Mouse (Mus musculus) embryonic facial prominence, embryonic 14.5 days (tissue): Measurements from ENCODE around the gene Cnep1r1. TPM values are rescaled to one million over a fixed set of nuclear protein-coding genes. Genes with fewer than 3 reads are reported as not detected.

Experiments
- ATAC-seq: fragments of 200-750 bp; cut with Nextera tagmentation; 2 replicates; pipeline ENCODE4 v1.8.0; 2017; ENCODE audit warnings: low read depth, moderate number of reproducible peaks, moderate TSS enrichment
- DNase-seq: peaks from one replicate; pipeline ENCODE4 v3.0.0-alpha.2; 2015; ENCODE audit warnings: low spot score
- H3K27ac ChIP-seq: fragments of 300-500 bp; sonication (generic); replicated peaks from 2 replicates; pipeline ENCODE4 v1.5.1; 2014; ENCODE audit warnings: low read depth, mild to moderate bottlenecking, low read length, moderate library complexity
- H3K27me3 ChIP-seq: fragments of 300-500 bp; sonication (generic); replicated peaks from 2 replicates; pipeline ENCODE4 v1.6.1; 2014; ENCODE audit warnings: low read length; ENCODE audit not compliant: control insufficient read depth, insufficient read depth
- H3K36me3 ChIP-seq: fragments of 300-500 bp; sonication (generic); 2 replicates; pipeline ENCODE4 v1.6.1; 2014; ENCODE audit warnings: low read length, mixed read lengths; ENCODE audit not compliant: control insufficient read depth, insufficient read depth
- H3K4me1 ChIP-seq: fragments of 300-500 bp; sonication (generic); 2 replicates; pipeline ENCODE4 v1.6.1; 2014; ENCODE audit warnings: antibody characterized with exemption, low read length; ENCODE audit not compliant: control insufficient read depth, insufficient read depth
- H3K4me2 ChIP-seq: fragments of 300-500 bp; sonication (generic); 2 replicates; pipeline ENCODE4 v1.6.1; 2014; ENCODE audit warnings: low read depth, mild to moderate bottlenecking, low read length, moderate library complexity, mixed read lengths
- H3K4me3 ChIP-seq: fragments of 300-500 bp; sonication (generic); 2 replicates; pipeline ENCODE4 v1.5.1; 2014; ENCODE audit warnings: low read depth, mild to moderate bottlenecking, low read length
- H3K9ac ChIP-seq: fragments of 300-500 bp; sonication (generic); 2 replicates; pipeline ENCODE4 v1.6.1; 2014; ENCODE audit warnings: low read depth, mild to moderate bottlenecking, low read length, moderate library complexity, mixed read lengths
- H3K9me3 ChIP-seq: fragments of 300-500 bp; sonication (generic); 2 replicates; pipeline ENCODE4 v1.6.1; 2016; ENCODE audit warnings: low read length; ENCODE audit not compliant: control insufficient read depth
- WGBS: fragments of 180-500 bp; shearing (Covaris S2); extraction: QIAGEN DNeasy Blood & Tissue Kit; methylation state at CpG from one replicate; pipeline ENCODE4 v1.1.7; 2014; 5-methylcytosine and 5-hydroxymethylcytosine counted together
- polyA plus RNA-seq: library from polyadenylated mRNA; unstranded; fragments of >200 nt; fragmentation: Nextera tagmentation; extraction: Ambion mirVana; gene quantifications from 2 replicates; pipeline ENCODE4 v1.2.1, GENCODE M21; 2014

Cnep1r1 gene
- polyA plus RNA-seq, 1 experiment from 2014 or later, result 48.3 TPM

GRCm38 (mm10) chr8:88124850-88125249 is 6.3 kb downstream of the Cnep1r1 start:
- H3K36me3 ChIP-seq, result peaks cover 61% of the 10 kb centered on the region
- ATAC-seq, result no peak

DNA sequence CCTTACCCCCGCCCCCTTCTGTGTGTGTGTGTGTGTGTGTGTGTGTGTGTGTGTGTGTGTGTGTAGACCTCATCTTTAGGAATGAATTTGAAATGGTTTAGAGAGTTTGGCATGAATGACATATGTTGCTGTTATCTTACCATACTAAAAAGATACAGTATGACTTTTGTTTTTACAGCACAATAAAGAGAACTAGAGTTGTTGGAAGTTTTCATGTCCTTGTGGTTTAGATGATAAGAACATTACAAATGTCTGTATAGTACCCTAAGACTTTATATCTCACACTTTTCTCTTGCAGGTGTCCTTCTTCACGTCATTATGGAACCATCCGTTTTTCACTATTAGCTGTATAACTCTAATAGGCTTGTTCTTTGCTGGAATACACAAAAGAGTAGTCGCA is 10.8 kb downstream of the Cnep1r1 start:
- H3K4me2 ChIP-seq, result no peak overlapping the region
- WGBS, result 91% methylated on average over 4 of the region's 4 CpGs
- no peak overlapping the region for H3K4me3 ChIP-seq
- no peaks in the 10 kb centered on the region for H3K4me1 ChIP-seq
- H3K9me3 ChIP-seq, result no peaks in the 10 kb centered on the region
- H3K36me3 ChIP-seq, result peaks cover 75% of the 10 kb centered on the region
- DNase-seq (no peak), ATAC-seq (no peak)
- no peak overlapping the region for H3K27ac ChIP-seq
- no peak overlapping the region for H3K9ac ChIP-seq
- no peaks in the 10 kb centered on the region for H3K27me3 ChIP-seq

More at GRCm38 (mm10) chr8:88124850-88125249, 6.3 kb downstream of the Cnep1r1 start:
- H3K27ac ChIP-seq, result no peak overlapping the region
- H3K27me3 ChIP-seq, result no peaks in the 10 kb centered on the region
- no peak overlapping the region for H3K4me2 ChIP-seq
- DNase-seq, result no peak
- no peaks in the 10 kb centered on the region for H3K9me3 ChIP-seq
- no peak overlapping the region for H3K9ac ChIP-seq
- WGBS, result 82% methylated on average over 2 of the region's 2 CpGs
- H3K4me3 ChIP-seq, result no peak overlapping the region
- H3K4me1 ChIP-seq, result no peaks in the 10 kb centered on the region

DNA sequence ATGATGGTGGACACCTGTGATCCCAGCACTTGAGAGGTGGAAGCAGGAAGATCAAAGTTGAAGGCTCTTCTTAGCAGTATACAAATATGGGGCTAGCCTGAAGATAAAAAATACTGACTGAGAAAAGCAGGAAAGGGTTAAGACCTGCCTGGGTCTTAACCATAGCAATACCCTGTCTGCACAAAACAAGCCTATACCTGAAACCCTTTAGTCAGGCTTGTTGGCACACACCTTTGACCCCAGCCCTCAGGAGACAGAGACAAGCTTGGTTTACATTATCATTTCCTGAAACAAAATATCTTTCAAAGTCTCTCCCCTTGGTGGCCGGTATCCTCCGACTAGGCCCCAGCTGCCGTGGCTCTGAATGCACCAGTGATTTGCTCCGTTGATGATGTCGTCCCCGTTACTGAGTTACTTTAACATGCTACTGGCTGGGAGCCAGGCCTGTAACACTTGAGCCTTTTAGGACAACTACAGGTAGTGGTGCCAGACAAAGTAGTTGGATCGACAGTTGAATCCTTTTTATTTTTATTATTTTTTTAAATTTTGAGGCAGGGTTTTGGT is 12.3 kb downstream of the Cnep1r1 start:
- WGBS, result 22% methylated on average over 7 of the region's 7 CpGs
- Histone ChIP-seq H3K9ac (no peak overlapping the region), H3K27me3 (no peaks in the 10 kb centered on the region), H3K9me3 (no peaks in the 10 kb centered on the region), H3K27ac (no peak overlapping the region), H3K4me2 (no peak overlapping the region), H3K4me1 (no peaks in the 10 kb centered on the region), H3K4me3 (no peak overlapping the region), H3K36me3 (peaks cover 81% of the 10 kb centered on the region)
- DNase-seq (peak; percentile 56), ATAC-seq (peak; percentile 68)

- Histone ChIP-seq H3K4me1 (peaks cover 8% of the 10 kb centered on the region), H3K9ac (peak within 1 kb of the TSS; percentile 82), H3K4me2 (peak within 1 kb of the TSS; percentile 77), H3K27ac (peak within 1 kb of the TSS; percentile 96), H3K9me3 (no peaks in the 10 kb centered on the region), H3K36me3 (peaks cover 67% of the 10 kb centered on the region), H3K4me3 (peak within 1 kb of the TSS; percentile 85), H3K27me3 (no peaks in the 10 kb centered on the region)
- peak; percentile 96 for DNase-seq
- under 1% methylated on average over 72 of the region's 79 CpGs for WGBS
- ATAC-seq, result peak; percentile 98
Observed at GRCm38 (mm10) chr8:88137748-88138484, 19.3 kb downstream of the Cnep1r1 start, which contains the start of gene Heatr3. Heatr3 (plus strand) TSS chr8:88137855.

- Histone ChIP-seq H3K9me3 (no peaks in the 10 kb centered on the region), H3K4me2 (no peak overlapping the region), H3K9ac (no peak overlapping the region), H3K4me3 (no peak overlapping the region), H3K4me1 (peaks cover 8% of the 10 kb centered on the region), H3K27ac (no peak overlapping the region), H3K27me3 (no peaks in the 10 kb centered on the region), H3K36me3 (peaks cover 64% of the 10 kb centered on the region)
- ATAC-seq (no peak), DNase-seq (no peak)
- WGBS, result 94% methylated on average over 3 of the region's 3 CpGs
Observed at GRCm38 (mm10) chr8:88139256-88139655, 20.7 kb downstream of the Cnep1r1 start.

- DNase-seq (no peak), ATAC-seq (no peak)
- Histone ChIP-seq H3K36me3 (peaks cover 65% of the 10 kb centered on the region), H3K4me2 (no peak overlapping the region), H3K4me1 (peaks cover 8% of the 10 kb centered on the region), H3K27me3 (no peaks in the 10 kb centered on the region), H3K9ac (no peak overlapping the region), H3K27ac (no peak overlapping the region), H3K4me3 (no peak overlapping the region), H3K9me3 (no peaks in the 10 kb centered on the region)
- WGBS, result 85% methylated on average over 3 of the region's 3 CpGs
Observed at GRCm38 (mm10) chr8:88141629-88142028, 23.1 kb downstream of the Cnep1r1 start.

GRCm38 (mm10) chr8:88144041-88144440 is 25.5 kb downstream of the Cnep1r1 start:
- no peaks in the 10 kb centered on the region for H3K9me3 ChIP-seq
- peaks cover 3% of the 10 kb centered on the region for H3K4me1 ChIP-seq
- no peak overlapping the region for H3K4me2 ChIP-seq
- no peak for ATAC-seq
- WGBS, result 92% methylated on average over 5 of the region's 5 CpGs
- peaks cover 87% of the 10 kb centered on the region for H3K36me3 ChIP-seq
- H3K27ac ChIP-seq, result no peak overlapping the region
- no peaks in the 10 kb centered on the region for H3K27me3 ChIP-seq
- H3K4me3 ChIP-seq, result no peak overlapping the region
- no peak overlapping the region for H3K9ac ChIP-seq
- no peak for DNase-seq

GRCm38 (mm10) chr8:88150910-88151371 is 32.4 kb downstream of the Cnep1r1 start:
- Histone ChIP-seq H3K4me2 (no peak overlapping the region), H3K36me3 (peaks cover 91% of the 10 kb centered on the region), H3K27me3 (no peaks in the 10 kb centered on the region), H3K4me1 (no peaks in the 10 kb centered on the region), H3K9me3 (no peaks in the 10 kb centered on the region), H3K4me3 (no peak overlapping the region), H3K27ac (no peak overlapping the region), H3K9ac (no peak overlapping the region; the same call in 1 of the 2 replicates)
- ATAC-seq, result no peak
- no peak for DNase-seq
- WGBS, result 92% methylated on average over 6 of the region's 6 CpGs
